Mouse (Mus musculus) CD4-positive, CD25-positive, alpha-beta regulatory T cell, adult 9 weeks (primary cell): ENCODE measurements around the gene Atp6ap2. TPM values are rescaled to one million over a fixed set of nuclear protein-coding genes. Genes with fewer than 3 reads are reported as not detected.

Experiments
- polyA plus RNA-seq: library from polyadenylated mRNA; unstranded; fragments of 100-300 nt; shearing (Covaris generic); gene quantifications from one replicate; pipeline ENCODE4 v1.2.1, GENCODE M21; 2017

Gene Atp6ap2
- 97.2 TPM for polyA plus RNA-seq

DNA sequence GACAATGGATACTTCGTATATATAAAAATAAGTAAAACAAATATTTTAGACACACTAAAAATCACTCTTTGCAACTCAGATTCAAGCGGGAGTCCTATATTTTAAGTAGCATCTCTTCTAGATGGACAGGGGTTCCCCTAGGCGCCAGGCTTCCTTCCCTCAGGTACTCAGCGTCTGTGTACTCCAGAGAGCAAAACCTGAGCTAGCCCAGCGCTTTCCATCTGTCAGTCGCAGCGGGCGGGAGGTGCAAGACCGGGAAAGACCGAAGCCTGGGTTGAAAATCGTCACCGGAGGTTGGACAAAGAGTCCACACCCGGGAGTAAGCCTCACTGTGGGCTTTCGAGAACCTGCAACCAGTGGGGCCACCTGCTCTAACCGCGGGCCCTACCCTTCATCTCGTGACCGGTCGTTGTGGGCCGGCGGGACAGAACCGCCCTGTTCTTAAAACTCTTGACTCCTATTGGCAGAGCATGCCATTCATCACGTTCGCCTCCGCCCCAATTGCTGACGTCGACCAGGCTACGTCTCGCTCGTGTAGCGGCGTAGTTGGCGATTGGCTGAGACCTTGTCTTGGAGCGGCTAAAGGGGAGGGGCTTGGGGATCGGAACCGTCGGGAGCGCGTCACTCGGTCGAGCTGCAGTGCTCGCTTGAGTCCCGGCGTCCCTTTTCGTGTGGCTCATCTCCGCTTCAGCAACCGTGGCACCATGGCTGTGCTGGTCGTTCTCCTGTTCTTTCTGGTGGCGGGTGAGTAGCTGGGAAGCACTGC is at the start of gene Atp6ap2:
TSS of gene Atp6ap2 (plus strand) at position 610 of the 766 bp plus-strand sequence.

Other genes with a start within 250 kb of the Atp6ap2 start
- gene 1810030O07Rik, start 85.9 kb downstream of the Atp6ap2 start, polyA plus RNA-seq = 75.0 TPM
- gene Med14, start 174.3 kb downstream of the Atp6ap2 start, polyA plus RNA-seq = 5.5 TPM